Mouse (Mus musculus) left cerebral cortex, adult 18-20 months (tissue): ENCODE measurements around the gene Tlcd2. TPM values are rescaled to one million over a fixed set of nuclear protein-coding genes. Genes with fewer than 3 reads are reported as not detected.

Experiments used
- DNase-seq, 2 experiments: peaks; one replicate each; pipeline ENCODE4 v3.0.0; 2021 to 2022; ENCODE audit warnings: low spot score in 2 of 2, mixed read lengths in 1 of 2
- microRNA-seq, 2 experiments: library from miRNA; unstranded; fragments of <30 nt; microRNA quantifications; one replicate each; pipeline ENCODE4 v1.2.0; 2021
- total RNA-seq, 2 experiments: library from RNA; stranded (reverse); gene quantifications; 2 replicates each; pipeline ENCODE4 v1.2.3; 2021

The Tlcd2 gene
- total RNA-seq, 2 experiments from 2014 or later: 0.91 to 1.00 TPM

DNA sequence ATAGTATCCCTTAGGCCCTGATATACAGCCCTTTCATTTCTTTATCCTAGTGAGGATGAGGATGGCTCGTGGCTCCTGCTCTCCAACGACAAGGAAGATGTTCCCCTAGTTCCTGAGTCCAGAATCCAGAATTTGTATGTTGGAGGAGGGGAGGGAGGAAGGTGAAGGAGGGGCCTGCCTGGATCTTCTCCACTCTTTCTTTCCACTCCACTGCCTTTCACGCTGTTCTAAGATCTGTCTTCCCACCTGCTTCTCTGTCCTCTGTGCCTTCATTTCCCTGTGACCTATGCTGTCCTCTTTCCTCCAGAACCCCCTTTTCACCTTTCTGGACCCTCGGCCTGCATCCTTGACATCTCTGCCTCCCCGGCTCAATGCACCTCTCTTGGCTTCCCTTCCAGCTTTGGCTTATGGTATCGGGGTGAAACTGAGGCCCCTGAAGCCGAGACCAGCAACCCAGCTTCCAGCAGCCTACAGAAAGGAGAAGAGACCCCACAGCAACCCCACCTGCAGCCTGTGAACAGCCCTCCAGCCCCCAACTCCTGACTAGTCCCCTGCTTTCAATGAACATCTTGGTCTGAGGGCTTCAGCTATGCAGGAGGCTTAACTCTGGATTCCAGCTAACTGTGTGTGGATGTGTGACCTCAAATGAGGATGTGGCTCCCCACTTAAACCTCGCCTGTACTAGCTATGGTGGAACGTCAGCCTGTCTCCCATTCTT is 50.9 kb downstream of the Tlcd2 start:
- no peak for DNase-seq

DNA sequence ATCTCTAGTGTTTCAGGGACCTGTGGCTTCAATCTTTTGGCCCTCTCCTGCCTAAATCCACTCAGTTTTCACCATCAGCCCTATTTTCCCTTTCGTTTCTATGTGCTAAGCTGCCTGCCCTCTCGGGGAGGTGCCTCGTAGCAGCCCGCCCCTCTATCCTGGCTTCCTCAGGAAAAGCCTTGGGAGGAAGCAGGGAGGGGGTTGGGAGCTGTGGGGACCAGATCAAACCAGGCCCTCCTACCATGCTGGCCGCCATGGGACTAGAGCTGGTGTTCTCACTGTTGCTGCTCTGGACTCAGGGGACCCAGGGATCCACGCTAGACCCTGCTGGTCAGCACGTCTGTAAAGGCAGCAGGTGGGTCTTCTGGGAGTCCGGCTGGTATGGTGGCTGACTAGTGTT is 51.8 kb downstream of the Tlcd2 start, which contains the start of gene Scarf1:
Gene Scarf1 (plus strand): TSS at position 205 of the 400 bp plus-strand sequence.
- no peak for DNase-seq

DNA sequence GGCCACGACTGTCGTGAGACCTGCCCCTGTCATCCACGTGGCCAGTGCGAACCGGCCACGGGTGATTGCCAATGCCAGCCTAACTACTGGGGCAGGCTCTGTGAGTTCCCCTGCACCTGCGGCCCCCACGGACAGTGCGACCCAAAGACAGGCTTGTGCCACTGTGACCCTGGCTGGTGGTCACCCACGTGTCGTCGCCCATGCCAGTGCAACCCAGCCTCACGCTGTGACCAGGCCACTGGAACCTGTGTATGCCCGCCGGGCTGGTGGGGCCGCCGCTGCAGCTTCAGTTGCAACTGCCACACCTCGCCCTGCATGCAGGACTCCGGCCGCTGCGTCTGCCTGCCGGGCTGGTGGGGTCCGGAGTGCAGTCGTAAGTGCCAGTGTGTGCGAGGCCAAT is 53.7 kb downstream of the Tlcd2 start:
- DNase-seq: no peak

DNA sequence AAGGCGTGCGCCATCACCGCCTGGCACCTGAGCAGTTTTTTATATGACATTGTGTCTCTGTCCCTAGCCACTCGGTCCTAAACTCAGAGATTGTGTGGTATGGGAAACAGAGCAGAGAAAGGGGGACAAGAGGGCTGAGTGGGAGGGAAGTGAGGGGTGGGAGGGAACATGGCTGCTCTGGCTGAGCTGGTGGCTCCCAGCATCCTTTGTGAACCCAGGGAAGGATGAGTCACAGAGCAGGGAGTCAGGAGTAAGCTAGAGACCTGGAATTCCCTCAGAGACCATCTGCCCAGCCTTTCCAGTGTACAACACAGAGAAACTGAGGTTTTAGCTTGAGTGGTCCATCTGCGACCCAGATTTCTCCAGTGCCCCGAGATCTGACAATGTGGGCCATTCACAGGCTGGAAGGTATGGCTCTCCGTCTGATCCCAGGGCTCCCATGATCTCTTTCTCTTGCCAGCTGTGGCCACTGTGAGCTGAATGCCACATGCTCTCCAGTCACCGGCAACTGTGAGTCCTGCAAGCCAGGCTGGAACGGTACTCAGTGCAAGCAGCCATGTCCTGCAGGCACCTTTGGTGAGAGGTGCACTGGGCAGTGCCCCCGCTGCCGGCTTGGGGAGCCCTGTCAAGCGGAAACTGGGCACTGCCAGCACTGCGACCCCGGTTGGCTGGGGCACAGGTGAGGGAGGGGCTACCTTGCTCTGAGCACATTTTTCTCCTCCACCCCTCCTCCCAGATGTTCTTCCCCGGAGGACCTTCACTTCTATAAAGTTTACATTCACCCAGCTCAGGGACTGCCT is 58.5 kb downstream of the Tlcd2 start:
- DNase-seq: no peak

Small RNAs within 50 kb of the gene (microRNA-seq; reads per million reads assigned to microRNA genes)
- gene Mir22: 11,502 to 12,372 reads per million in 2 experiments

Other genes with a start within 250 kb of the Tlcd2 start
- gene Rpa1, start 113.4 kb upstream of the Tlcd2 start, total RNA-seq: 10 to 100 TPM; 47.2 to 49.9 TPM
- 10 to 100 TPM; 13.7 to 17.5 TPM for gene Smyd4, start 113.3 kb upstream of the Tlcd2 start, total RNA-seq
- 10 to 100 TPM; 12.6 to 12.7 TPM for gene Serpinf1, start 39.0 kb upstream of the Tlcd2 start, total RNA-seq
- under 1 TPM in 1 of 2 experiments, not detected in 1; 0.35 TPM for gene Serpinf2, start 22.1 kb upstream of the Tlcd2 start, total RNA-seq
- gene Wdr81, start 7.0 kb upstream of the Tlcd2 start, total RNA-seq: 10 to 100 TPM; 18.7 to 19.4 TPM
- 100 to 1,000 TPM; 128 to 134 TPM for gene Prpf8, start 25.1 kb downstream of the Tlcd2 start, total RNA-seq
- gene Rilp, start 48.4 kb downstream of the Tlcd2 start, total RNA-seq: 1 to 10 TPM; 1.6 to 1.8 TPM
- 1 to 10 TPM; 1.1 to 1.2 TPM for gene Scarf1, start 51.8 kb downstream of the Tlcd2 start, total RNA-seq
- 10 to 100 TPM; 49.9 to 50.9 TPM for gene Slc43a2, start 70.0 kb downstream of the Tlcd2 start, total RNA-seq
- gene Pitpna, start 126.4 kb downstream of the Tlcd2 start, total RNA-seq: 100 to 1,000 TPM; 330 to 343 TPM
- 10 to 100 TPM; 36.1 to 36.6 TPM for gene Inpp5k, start 169.3 kb downstream of the Tlcd2 start, total RNA-seq
- gene Myo1c, start 188.8 kb downstream of the Tlcd2 start, total RNA-seq: 10 to 100 TPM; 20.9 to 25.1 TPM
- gene Crk, start 217.5 kb downstream of the Tlcd2 start, total RNA-seq: 100 to 1,000 TPM; 126 to 132 TPM